Mouse (Mus musculus): ENCODE results near the gene Lect2. TPM values are rescaled to one million over a fixed set of nuclear protein-coding genes. Genes with fewer than 3 reads are reported as not detected.

Gene Lect2
- polyA plus RNA-seq, 1 experiment from 2014 or later, result not detected

GRCm38 (mm10) chr13:56528281-56528680 is 20.0 kb downstream of the Lect2 start:
- Histone ChIP-seq H3K9ac (no peak overlapping the region), H3K36me3 (no peaks in the 10 kb centered on the region), H3K4me1 (no peaks in the 10 kb centered on the region), H3K4me3 (no peak overlapping the region), H3K4me2 (replicated peaks) (no peak overlapping the region), H3K27ac (no peak overlapping the region), H3K9me3 (no peaks in the 10 kb centered on the region; the same call in 1 of the 2 replicates), H3K27me3 (no peaks in the 10 kb centered on the region)
- ATAC-seq (ENCODE audit: low FRiP score, low read depth), result no peak
- 85% methylated on average over 11 of the region's 11 CpGs for WGBS

GRCm38 (mm10) chr13:56527846-56528245 is 20.5 kb downstream of the Lect2 start:
- 0 out of 2 replicates have a peak, but pooled peaks cover under 1% of the 10 kb centered on the region for H3K4me1 ChIP-seq
- no peak overlapping the region for H3K9ac ChIP-seq
- no peak overlapping the region for H3K4me3 ChIP-seq
- H3K36me3 ChIP-seq, result no peaks in the 10 kb centered on the region
- H3K27me3 ChIP-seq, result no peaks in the 10 kb centered on the region
- 91% methylated on average over 7 of the region's 7 CpGs for WGBS
- H3K9me3 ChIP-seq, result no peaks in the 10 kb centered on the region
- no peak overlapping the region for H3K27ac ChIP-seq
- no peak for ATAC-seq (ENCODE audit: low FRiP score, low read depth)
- no peak overlapping the region for H3K4me2 ChIP-seq (replicated peaks)

- Histone ChIP-seq H3K9ac (no peak overlapping the region), H3K36me3 (no peaks in the 10 kb centered on the region), H3K4me2 (replicated peaks) (no peak overlapping the region), H3K4me1 (0 out of 2 replicates have a peak, but pooled peaks cover 2% of the 10 kb centered on the region), H3K9me3 (no peaks in the 10 kb centered on the region), H3K4me3 (no peak overlapping the region), H3K27ac (no peak overlapping the region), H3K27me3 (no peaks in the 10 kb centered on the region)
- WGBS, result 85% methylated on average over 12 of the region's 12 CpGs
- ATAC-seq (ENCODE audit: low FRiP score, low read depth), result no peak
Observed at GRCm38 (mm10) chr13:56526871-56527270, 21.4 kb downstream of the Lect2 start.

- H3K4me2 ChIP-seq (replicated peaks), result peak overlapping the region; percentile 76
- peak; percentile 12; the same call in 1 of the 2 replicates for ATAC-seq (ENCODE audit: low FRiP score, low read depth)
- H3K4me1 ChIP-seq, result 0 out of 2 replicates have a peak, but pooled peaks cover 2% of the 10 kb centered on the region
- H3K27ac ChIP-seq, result no peak overlapping the region
- WGBS, result 4% methylated on average over 8 of the region's 8 CpGs
- no peaks in the 10 kb centered on the region for H3K9me3 ChIP-seq
- H3K27me3 ChIP-seq, result no peaks in the 10 kb centered on the region
- H3K9ac ChIP-seq, result peak overlapping the region; percentile 67
- peak overlapping the region; percentile 65 for H3K4me3 ChIP-seq
- no peaks in the 10 kb centered on the region for H3K36me3 ChIP-seq
Observed at GRCm38 (mm10) chr13:56522821-56523167, 25.5 kb downstream of the Lect2 start.

- H3K27ac ChIP-seq, result no peak within 1 kb of the TSS
- peak within 1 kb of the TSS; percentile 76 for H3K4me2 ChIP-seq (replicated peaks)
- no peaks in the 10 kb centered on the region for H3K27me3 ChIP-seq
- 0 out of 2 replicates have a peak, but pooled peaks cover 2% of the 10 kb centered on the region for H3K4me1 ChIP-seq
- H3K36me3 ChIP-seq, result no peaks in the 10 kb centered on the region
- WGBS, result under 1% methylated on average over 51 of the region's 56 CpGs
- H3K9ac ChIP-seq, result peak within 1 kb of the TSS; percentile 67
- ATAC-seq (ENCODE audit: low FRiP score, low read depth), result peak; percentile 98
- H3K4me3 ChIP-seq, result peak within 1 kb of the TSS; percentile 65
- no peaks in the 10 kb centered on the region for H3K9me3 ChIP-seq
Observed at GRCm38 (mm10) chr13:56522081-56522820, 26.1 kb downstream of the Lect2 start, which contains the start of gene Fbxl21. TSS of gene Fbxl21 (plus strand) at chr13:56522472.

GRCm38 (mm10) chr13:56516816-56517215 is 31.5 kb downstream of the Lect2 start:
- Histone ChIP-seq H3K4me2 (replicated peaks) (no peak overlapping the region), H3K27ac (no peak overlapping the region), H3K9ac (no peak overlapping the region), H3K4me3 (no peak overlapping the region), H3K4me1 (no peaks in the 10 kb centered on the region), H3K9me3 (no peaks in the 10 kb centered on the region), H3K27me3 (no peaks in the 10 kb centered on the region), H3K36me3 (no peaks in the 10 kb centered on the region)
- ATAC-seq (ENCODE audit: low FRiP score, low read depth), result no peak
- 64% methylated on average over 7 of the region's 7 CpGs for WGBS

GRCm38 (mm10) chr13:56516311-56516710 is 32.0 kb downstream of the Lect2 start:
- ATAC-seq (ENCODE audit: low FRiP score, low read depth), result no peak
- no peak overlapping the region for H3K27ac ChIP-seq
- no peaks in the 10 kb centered on the region for H3K9me3 ChIP-seq
- H3K4me2 ChIP-seq (replicated peaks), result no peak overlapping the region
- H3K4me1 ChIP-seq, result no peaks in the 10 kb centered on the region
- no peaks in the 10 kb centered on the region for H3K27me3 ChIP-seq
- 83% methylated on average over 4 of the region's 4 CpGs for WGBS
- no peaks in the 10 kb centered on the region for H3K36me3 ChIP-seq
- no peak overlapping the region for H3K4me3 ChIP-seq
- no peak overlapping the region for H3K9ac ChIP-seq

- no peak overlapping the region for H3K27ac ChIP-seq
- H3K4me3 ChIP-seq, result no peak overlapping the region
- H3K36me3 ChIP-seq, result no peaks in the 10 kb centered on the region
- no peak overlapping the region for H3K9ac ChIP-seq
- ATAC-seq (ENCODE audit: low FRiP score, low read depth), result no peak
- H3K9me3 ChIP-seq, result no peaks in the 10 kb centered on the region
- no peaks in the 10 kb centered on the region for H3K4me1 ChIP-seq
- H3K4me2 ChIP-seq (replicated peaks), result no peak overlapping the region
- no peaks in the 10 kb centered on the region for H3K27me3 ChIP-seq
Observed at GRCm38 (mm10) chr13:56513595-56513994, 34.7 kb downstream of the Lect2 start.

- no peaks in the 10 kb centered on the region for H3K36me3 ChIP-seq
Observed at GRCm38 (mm10) chr13:56509796-56510195, 38.5 kb downstream of the Lect2 start.

GRCm38 (mm10) chr13:56506871-56507496 is 41.3 kb downstream of the Lect2 start:
- no peaks in the 10 kb centered on the region for H3K36me3 ChIP-seq
- 78% methylated on average over 6 of the region's 6 CpGs for WGBS

More at GRCm38 (mm10) chr13:56509796-56510195, 38.5 kb downstream of the Lect2 start:
- no peaks in the 10 kb centered on the region for H3K9me3 ChIP-seq
- no peak overlapping the region for H3K9ac ChIP-seq
- H3K4me2 ChIP-seq (replicated peaks), result no peak overlapping the region
- 81% methylated on average over 2 of the region's 2 CpGs for WGBS
- ATAC-seq (ENCODE audit: low FRiP score, low read depth), result no peak
- H3K27ac ChIP-seq, result no peak overlapping the region
- no peak overlapping the region for H3K4me3 ChIP-seq
- no peaks in the 10 kb centered on the region for H3K4me1 ChIP-seq
- no peaks in the 10 kb centered on the region for H3K27me3 ChIP-seq

GRCm38 (mm10) chr13:56501866-56502420 is 46.4 kb downstream of the Lect2 start:
- Histone ChIP-seq H3K9ac (no peak overlapping the region), H3K4me2 (replicated peaks) (no peak overlapping the region), H3K4me3 (no peak overlapping the region), H3K27me3 (no peaks in the 10 kb centered on the region), H3K27ac (no peak overlapping the region), H3K36me3 (no peaks in the 10 kb centered on the region), H3K4me1 (no peaks in the 10 kb centered on the region), H3K9me3 (peaks cover 4% of the 10 kb centered on the region; the same call in 1 of the 2 replicates)
- no peak for ATAC-seq (ENCODE audit: low FRiP score, low read depth)
- WGBS, result 66% methylated on average over 6 of the region's 6 CpGs

More at GRCm38 (mm10) chr13:56506871-56507496, 41.3 kb downstream of the Lect2 start:
- Histone ChIP-seq H3K4me2 (replicated peaks) (no peak overlapping the region), H3K4me3 (no peak overlapping the region), H3K9ac (no peak overlapping the region), H3K9me3 (no peaks in the 10 kb centered on the region), H3K27me3 (no peaks in the 10 kb centered on the region), H3K27ac (no peak overlapping the region), H3K4me1 (no peaks in the 10 kb centered on the region)
- no peak for ATAC-seq (ENCODE audit: low FRiP score, low read depth)

GRCm38 (mm10) chr13:56500636-56501035 is 47.7 kb downstream of the Lect2 start:
- 90% methylated on average over 8 of the region's 8 CpGs for WGBS
- H3K4me1 ChIP-seq, result no peaks in the 10 kb centered on the region
- no peak overlapping the region for H3K9ac ChIP-seq
- peaks cover 4% of the 10 kb centered on the region; the same call in 1 of the 2 replicates for H3K9me3 ChIP-seq
- H3K36me3 ChIP-seq, result no peaks in the 10 kb centered on the region
- no peak for ATAC-seq (ENCODE audit: low FRiP score, low read depth)
- no peaks in the 10 kb centered on the region for H3K27me3 ChIP-seq
- no peak overlapping the region for H3K4me3 ChIP-seq
- H3K4me2 ChIP-seq (replicated peaks), result no peak overlapping the region
- no peak overlapping the region for H3K27ac ChIP-seq

All from limb, embryonic 13.5 days (tissue).